Mouse (Mus musculus) right cerebral cortex, adult 2 months (tissue): ENCODE measurements around the gene 4933414I15Rik.
A peak's percentile ranks its signal among the peaks of the same experiment; 100 is the strongest.

Experiments
- DNase-seq, 2 experiments: peaks; one replicate each; pipeline ENCODE4 v3.0.0; 2021 to 2022; ENCODE audit warnings: low spot score in 2 of 2

Gene 4933414I15Rik

DNA sequence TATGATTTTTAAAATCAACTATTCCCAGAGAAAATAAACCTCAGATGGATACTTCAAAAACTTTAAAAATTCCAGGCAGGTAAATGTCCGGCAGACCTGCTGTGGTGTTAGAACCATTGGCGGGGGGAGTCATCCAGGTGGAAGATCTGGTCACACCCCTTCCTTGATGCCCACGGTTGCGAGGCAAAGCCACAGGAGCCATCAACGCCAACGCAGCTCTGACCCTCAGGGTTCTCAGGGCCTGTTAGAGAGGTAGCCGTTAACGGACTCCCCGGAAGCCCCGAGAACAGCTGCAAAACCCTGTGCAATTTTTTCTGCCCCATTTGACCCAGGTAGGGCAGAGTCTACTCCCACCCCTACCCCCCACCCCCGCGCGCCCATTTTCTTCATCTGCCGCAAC is at the start of gene 4933414I15Rik:
Gene 4933414I15Rik, minus strand, starts transcription at position 260 of the 400 bp plus-strand sequence.
- no peak for DNase-seq

DNA sequence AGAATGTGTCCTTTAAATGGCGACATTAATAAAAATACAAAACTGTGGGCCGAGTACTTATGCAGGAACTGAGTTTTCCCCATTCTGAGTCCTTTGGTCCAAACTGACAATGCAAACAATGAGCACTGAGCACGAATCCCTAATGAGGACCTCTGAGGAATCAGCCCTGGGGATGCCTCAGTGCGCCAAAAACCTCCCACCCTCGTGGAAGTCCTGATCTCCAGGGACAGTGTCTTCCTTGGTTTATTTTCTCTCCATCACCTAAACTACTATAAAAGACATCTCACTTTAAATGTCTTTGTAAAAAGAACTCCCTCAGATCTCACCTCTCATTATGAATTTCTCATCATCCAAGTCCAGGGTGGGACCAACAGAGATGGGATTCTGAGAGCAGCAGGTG is 38.1 kb upstream of the 4933414I15Rik start, which contains the start of gene Olfr1377:
Gene Olfr1377, plus strand, starts transcription at position 301 of the 400 bp plus-strand sequence.
- no peak for DNase-seq

DNA sequence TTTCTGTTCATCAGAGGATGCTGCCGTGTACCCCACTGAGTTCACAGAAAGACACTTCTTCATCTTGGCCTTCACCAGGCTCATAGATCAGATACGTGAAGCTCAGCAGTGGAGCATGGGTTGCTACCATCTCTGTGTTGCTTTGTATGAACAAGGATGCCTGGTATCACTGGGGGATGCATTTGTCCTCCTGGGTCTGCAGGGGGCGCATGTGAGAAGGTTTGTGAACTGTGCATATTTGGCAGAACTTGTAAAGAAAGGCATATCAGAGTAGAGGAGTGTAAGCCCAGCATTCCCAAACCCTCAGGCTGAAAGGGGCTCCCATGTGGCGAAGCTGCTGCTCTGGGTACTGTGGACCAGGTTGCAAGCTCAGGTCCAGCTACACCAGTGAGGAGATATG is 33.7 kb upstream of the 4933414I15Rik start:
- DNase-seq: no peak

DNA sequence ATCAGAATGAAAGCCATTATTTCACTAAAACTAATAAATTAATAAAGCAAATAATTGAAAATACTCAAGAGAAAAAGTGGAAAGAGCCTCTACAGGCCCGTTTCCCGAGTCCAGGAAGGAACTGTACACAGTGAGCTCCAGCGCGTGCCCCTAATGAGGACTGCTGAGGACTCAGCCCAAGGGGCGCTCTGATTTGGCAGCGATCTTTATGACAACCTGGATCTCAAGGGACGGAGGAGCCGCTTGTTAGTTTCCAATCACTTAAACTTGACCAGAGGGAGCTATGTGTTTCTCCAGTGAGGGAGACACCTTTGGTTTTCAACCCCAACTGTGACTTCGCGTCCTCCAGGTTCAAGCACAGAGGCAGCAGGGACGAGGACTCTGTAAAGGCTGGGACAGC is 22.7 kb upstream of the 4933414I15Rik start, which contains the start of gene Olfr1378:
Gene Olfr1378, plus strand, starts transcription at position 301 of the 400 bp plus-strand sequence.
- DNase-seq: no peak

DNA sequence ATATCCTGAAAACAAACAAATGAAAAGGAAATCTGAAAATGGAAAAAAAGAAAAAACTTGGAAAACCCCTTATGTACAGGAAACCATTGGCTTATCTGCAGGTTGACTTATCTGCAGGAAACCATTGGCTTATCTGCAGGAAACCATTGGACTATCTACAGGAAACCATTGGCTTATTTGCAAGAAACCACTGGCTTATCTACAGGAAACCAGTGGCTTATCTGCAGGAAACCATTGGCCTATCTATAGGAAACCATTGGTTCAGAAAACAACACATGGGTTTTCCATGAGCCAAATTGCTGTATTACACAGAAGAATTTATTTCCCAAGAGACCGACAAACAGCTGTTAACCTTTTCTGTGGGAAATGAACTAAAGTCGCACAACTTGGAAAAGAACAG is 21.3 kb upstream of the 4933414I15Rik start:
- no peak for DNase-seq

DNA sequence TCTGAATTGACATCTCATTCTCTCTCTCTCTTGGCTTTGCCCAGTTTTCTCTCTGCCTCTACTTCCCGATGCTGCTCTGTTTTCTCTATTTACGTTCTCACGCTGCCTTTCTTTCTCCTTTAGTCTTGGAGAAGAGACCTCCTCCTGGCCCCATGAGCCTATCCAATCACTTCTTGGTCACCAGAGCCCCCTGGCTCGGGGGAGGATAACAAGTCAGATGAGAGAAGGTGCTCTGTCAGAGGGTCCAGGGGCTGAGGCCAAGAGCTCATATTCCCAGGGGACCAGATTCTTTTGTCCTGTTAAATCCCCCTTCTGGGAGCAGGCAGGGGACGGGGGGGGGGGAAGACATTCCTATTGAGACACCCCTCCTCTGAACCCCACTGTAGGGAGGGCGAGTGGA is 10.1 kb upstream of the 4933414I15Rik start, which contains the start of gene Prop1:
Gene Prop1, minus strand, starts transcription at position 101 of the 400 bp plus-strand sequence.
- no peak for DNase-seq

DNA sequence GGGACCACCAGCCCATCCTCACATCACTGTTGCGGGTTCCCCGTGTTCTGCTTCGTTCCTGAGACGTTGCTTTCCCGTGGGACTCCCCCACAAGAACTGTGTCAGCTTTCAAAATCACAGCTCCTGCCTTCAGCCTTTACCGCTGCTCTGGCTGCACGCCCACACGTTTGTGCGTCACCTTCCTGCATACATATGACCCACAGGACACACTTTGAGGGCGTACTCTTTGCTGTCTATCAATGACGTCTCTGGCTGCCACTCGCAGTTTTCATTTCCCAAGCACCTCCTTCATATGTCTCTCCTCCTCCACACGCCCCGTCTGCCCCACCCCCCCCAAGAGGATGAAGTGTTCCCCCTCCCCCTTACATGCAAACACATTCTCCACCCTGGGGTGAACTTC is 8.7 kb upstream of the 4933414I15Rik start:
- DNase-seq: peak; percentile 32 to 50

DNA sequence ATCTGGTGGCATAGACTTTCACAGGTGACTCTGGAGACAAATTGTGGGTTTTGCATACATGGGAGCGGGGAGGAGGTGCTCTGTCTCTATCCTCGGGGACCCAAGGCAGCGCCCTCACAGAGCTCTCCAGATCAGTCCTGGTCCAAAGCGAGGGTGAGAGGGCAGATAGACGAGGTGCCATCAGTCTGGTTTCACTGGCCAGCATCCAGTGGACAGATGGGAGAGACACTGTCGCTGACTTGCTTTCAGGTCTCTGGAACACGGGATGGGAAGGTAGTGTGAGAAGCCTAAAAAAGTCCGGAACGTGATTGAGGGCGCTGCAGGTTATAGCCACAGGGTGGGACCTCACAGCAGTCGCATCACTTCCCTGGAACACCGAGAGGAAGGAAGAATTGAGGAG is 1.2 kb downstream of the 4933414I15Rik start:
- DNase-seq: no peak

DNA sequence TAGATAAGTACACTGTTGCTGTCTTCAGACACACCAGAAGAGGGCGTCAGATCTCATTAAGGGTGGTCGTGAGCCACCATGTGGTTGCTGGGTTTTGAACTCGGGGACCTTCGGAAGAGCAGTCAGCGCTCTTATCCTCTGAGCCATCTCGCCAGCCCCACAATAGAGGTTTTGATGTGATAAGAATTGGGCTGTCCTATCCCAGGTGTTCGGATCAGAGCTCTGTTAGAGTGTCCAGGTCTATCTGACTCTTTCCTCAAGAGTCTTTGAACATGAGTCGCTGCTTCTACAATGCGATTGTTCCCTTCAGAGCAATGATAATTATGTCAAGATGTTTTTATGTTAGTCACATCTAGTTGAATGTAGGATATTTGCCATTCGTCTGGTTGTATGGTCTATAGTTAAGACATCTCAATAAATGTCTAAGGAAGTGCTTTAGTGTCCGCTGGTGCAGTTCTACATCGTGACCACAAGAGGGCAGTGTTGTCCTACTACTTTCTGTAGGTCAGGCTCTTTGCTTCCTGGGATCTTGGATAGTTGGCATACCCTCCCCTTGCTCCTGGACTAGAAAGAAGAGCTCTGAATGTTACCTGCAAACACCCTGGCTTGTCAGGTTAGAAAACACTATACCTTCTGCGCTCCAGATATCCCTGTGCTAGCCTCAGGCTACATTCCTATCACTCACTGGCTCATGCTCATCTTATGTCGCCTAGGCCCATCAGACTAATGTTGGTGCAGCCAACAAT is 3.8 kb downstream of the 4933414I15Rik start:
- DNase-seq: peak; percentile 30 to 35

DNA sequence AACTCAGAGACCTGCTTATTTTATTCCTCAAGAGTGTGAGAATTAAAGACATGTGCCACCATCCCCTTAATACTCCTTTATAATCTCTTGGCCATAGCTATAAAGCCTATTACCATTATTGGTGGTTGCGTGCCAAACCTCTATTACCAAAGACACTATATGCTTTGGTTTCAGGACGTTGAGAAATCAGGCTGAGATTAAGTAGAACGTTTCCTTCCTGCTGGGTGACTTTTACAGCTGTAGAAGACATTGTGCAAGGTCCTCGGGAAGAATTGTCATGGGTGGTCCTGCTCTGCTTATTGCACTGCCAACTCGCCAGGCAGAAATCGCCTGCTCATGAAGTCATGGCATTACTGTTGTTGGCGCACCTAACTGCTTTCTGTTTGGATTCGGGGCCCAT is 5.1 kb downstream of the 4933414I15Rik start:
- DNase-seq: no peak

DNA sequence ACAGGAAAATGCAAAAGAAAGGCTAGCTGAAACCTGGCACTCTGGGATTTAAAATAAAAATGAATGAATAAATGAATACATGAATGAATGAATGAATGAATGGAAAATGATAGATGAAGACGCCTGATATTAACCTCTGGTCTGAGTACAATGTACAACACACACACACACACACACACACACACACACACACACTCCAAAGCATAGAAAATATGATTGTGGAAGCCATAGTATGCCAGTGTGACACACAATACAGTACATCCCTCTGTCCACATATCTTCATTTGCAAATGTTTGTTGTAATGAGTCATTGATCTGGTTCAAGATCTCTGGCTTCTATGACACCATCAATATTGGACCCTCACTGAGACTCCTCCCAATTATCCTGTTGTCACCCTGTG is 11.5 kb downstream of the 4933414I15Rik start:
- DNase-seq: no peak

DNA sequence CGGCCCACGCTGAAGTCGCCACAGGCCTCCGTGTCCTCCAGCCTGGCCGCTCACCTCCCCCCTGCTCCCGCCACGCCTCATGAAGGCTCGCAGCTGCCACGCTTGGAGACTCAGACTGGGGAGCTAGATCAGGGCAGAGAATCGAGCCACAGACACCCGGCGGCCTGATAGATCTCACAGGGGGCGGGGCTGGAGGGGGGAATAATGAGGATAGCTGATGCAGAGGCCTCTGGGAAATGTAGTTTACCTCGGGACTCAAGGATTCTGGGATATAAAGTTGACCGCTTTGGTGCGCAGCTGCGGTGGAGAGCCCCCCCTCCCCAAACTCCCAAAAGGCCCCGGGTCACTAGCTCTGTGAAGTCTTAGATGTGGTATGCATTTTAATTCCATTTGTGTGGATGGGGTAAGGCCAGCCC is 12.1 kb downstream of the 4933414I15Rik start, which contains the start of gene Zfp354b:
Gene Zfp354b, minus strand, starts transcription at position 183 of the 416 bp plus-strand sequence.
- peak; percentile 86 to 90 for DNase-seq

DNA sequence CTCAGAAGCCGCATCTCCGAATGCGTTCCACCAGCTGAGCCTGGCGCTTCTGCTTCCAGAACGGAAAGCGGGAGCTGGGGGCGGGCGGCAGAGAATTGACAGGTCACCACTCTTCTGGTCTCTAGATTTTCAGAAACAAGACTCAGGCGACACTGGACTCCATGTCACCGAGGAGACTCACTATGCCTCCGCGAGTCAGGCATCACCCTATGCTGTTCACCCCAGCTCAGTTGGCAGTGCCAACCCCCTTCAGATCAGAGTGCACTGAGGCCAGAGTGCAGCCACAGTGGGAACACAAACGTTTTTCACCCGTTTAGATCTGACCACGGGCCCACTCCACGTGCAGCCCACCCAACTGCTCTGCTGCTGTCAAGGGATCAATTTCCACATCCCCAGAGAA is 12.5 kb downstream of the 4933414I15Rik start:
- no peak for DNase-seq

DNA sequence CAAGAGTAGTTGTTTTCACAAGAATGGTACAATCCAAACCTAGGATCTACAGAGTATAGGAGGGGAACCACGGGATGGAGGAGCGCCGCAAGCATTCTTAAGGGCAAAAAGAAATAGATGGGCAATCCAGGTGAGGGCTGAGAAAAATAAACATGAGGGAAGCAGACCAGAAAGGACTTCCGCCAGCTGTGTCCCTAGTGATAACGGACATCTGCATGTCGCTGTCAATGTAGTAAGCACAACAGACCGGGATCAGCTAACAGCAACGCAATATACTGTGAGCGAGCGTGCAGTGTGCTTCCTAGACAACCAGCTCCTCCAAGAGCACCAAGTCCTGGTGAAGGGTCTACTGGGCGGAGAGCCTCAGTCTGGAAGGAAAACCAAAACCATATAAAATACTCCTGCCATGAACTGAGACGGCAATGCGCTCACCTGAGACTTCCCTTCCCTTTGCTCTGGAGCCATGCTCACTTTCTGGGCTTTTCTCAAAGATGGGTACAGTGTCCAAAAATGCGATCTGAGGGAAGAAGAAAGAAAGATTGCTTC is 13.0 kb downstream of the 4933414I15Rik start:
- DNase-seq: peak in 1 of 2 experiments; percentile 33

DNA sequence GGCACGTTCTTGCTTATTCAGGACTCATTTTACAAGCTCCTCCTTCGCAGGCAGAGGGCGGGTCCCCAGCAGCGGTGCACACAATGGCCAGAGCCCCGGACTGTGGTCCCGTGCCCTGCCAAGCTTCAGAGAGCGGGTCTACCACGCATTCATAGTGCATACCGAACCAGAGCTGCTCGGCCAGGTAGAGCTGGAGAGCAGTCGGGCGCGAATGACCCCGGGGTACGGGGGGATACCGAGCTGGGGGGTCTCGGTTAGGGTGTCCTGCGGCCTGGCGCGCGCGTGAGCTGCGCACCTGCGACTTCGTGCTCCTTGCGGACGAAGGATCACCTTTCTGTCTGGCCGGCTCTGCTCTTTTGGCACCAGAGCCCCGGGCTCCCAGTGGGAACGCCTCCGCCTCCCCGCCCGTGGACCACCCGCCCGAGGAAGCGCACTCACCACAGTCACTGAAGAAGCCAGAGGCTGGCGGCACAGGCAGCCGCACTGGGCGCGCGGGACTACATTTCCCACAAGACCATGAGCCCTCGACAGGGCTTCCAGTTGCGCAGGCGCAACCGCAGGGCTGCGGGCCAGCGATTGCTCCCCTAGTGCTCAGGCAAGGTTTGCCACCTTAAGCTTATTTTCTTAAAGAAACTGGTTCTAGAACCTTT is 27.8 kb downstream of the 4933414I15Rik start, which contains the start of gene Zfp2:
Gene Zfp2, minus strand, starts transcription at position 495 of the 650 bp plus-strand sequence.
- peak; percentile 93 to 95 for DNase-seq

DNA sequence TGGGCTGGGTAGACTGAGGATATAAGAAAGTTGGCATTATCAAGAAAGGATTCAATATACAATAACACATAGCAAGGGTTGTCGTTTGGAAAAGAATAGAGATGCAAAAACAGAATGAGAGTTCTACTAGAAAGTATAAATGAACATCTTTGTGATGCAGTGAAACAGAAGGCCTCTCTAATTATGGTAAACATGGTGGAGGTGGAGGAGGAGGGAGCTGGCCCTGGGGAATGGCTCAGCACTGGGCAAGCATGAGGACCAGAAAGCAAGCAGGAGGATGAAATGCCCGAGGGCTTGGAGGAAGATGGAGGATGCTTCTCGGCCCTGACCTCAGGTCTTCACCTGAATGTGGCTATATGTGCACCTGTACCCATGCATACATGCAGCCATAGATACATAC is 29.1 kb downstream of the 4933414I15Rik start:
- DNase-seq: no peak

DNA sequence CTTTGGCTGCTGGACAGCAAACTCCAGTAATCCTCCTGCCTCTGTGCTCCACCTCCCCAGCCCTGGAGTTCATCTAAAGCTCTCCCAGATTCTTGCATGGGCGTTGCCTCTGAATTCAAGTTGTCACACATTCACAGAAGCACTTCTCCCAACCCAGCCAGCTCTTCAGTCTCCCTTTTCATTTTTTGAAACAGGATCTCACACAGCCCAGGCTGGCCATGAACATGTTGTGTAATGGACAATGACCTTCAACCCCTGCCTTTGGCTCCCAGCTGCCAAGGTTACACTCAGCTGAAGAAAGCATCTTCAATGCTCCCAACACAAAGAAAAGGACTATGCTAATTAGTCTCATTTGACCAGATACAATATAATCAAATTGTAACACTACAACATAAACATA is 30.3 kb downstream of the 4933414I15Rik start:
- DNase-seq: no peak

DNA sequence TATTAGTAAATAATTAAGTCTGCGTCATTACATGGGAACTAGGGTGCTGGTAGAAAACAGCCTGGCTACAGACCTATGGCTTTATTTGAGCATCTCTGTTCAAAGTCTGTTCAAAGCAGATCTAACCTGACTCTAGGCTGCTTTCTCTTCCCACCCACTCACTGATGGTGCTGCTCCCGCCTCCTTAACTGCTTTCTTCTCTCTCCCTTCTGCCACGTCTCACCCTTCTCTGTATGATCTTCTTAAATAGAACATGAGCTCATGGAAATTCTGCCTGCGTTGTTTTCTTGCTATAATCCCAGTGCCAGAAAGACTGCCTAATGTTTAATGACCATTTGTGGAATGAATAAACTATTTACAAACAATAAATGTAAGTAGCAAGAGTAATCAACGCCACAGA is 35.4 kb downstream of the 4933414I15Rik start:
- DNase-seq: peak; percentile 29 to 38

DNA sequence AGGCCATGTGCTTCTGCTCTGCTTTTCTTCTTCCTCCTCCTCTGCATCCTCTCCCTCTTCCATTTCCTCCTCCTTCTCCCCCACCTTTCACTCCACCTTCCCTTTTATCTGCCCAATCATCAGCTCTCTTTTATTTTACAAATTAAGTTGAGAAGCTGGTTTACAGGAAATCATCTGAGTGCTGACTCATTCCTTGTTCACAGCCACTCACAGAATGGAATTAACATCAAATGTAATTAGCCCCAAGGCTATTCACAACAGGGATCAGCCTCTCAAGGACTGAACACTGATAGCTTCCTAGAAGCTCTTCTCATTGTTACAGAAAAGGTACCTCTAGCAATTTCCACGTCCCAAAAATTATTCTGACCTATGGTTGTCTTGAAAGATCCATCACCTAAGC is 46.2 kb downstream of the 4933414I15Rik start:
- DNase-seq: no peak

DNA sequence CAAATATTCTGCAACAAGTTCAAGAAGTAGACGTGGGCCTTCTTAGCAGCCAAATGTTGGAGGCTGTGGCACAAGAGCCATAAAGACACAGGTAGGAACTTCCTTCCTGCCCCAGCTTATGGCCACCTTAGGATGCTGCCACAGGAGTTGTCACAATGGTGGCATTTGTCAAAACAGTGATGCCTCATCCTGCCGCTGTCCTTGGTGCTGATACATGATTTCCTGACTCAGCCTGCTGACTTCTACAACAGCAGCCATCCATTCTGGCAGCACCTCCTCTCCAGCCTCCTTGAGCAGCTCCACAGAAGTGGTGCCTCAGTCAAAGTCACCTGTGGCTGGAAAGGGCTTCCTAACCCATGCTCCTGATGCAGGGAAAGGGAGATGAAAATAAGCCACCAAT is 51.1 kb downstream of the 4933414I15Rik start:
- DNase-seq: no peak
